13 mouse cellular contexts compared by ENCODE assay signal in the genomic region with DNA sequence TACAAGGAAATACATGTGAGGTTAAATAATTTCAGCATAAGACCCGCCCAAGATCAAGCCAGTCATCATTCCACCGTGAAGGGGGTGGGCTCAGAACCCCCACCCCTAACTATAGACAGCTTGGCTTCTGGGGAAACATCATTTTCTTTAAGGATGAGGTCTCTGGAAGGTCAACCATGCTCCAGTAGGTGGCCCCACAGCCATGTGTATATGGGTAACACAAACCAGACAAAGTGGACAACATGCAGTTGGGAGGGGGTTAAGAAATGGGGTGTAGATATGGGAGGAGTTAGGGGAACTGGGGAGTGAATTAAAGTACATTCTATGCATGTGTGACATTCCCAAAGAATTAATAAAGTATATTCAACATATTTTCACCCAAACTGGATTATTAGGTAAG.
DNase-seq lines count a peak whose midpoint lies in the region; ATAC-seq and TF ChIP-seq lines count a peak whose summit lies in the region.
"Had no signal": no experiment of that assay in that cellular context is flagged by ENCODE, and none has a peak within 500 bp of the region (broad histone marks: within the 10 kb centered on the region; RNA-seq: fewer than 3 reads in every experiment).

No protein-coding gene starts in this region.

- peak; percentile 34; the same call in 1 of the 2 replicates for TF ChIP-seq CTCF in kidney, adult 2 months (conservative IDR thresholded peaks at IDR 0.05; ENCODE audit: insufficient read depth, insufficient read length, low read depth, low read length)
- TF ChIP-seq CTCF in stomach, postnatal 0 days (IDR thresholded peaks at IDR 0.05; ENCODE audit: low read depth): peak; percentile 60

- no peak overlapping the region for H3K4me2 ChIP-seq in stomach, postnatal 0 days (replicated peaks; ENCODE audit: low read depth)
- H3K4me2 ChIP-seq in intestine, embryonic 15.5 days (replicated peaks): no peak overlapping the region

- H3K36me3 ChIP-seq in kidney, adult 2 months (ENCODE audit: control insufficient read depth, insufficient read depth, low read length): no peaks in the 10 kb centered on the region
- H3K36me3 ChIP-seq in stomach, postnatal 0 days (ENCODE audit: control insufficient read depth, insufficient read depth, low read length): no peaks in the 10 kb centered on the region
- no peaks in the 10 kb centered on the region for H3K36me3 ChIP-seq in intestine, embryonic 15.5 days

- TF ChIP-seq POLR2A in kidney, adult 2 months (IDR thresholded peaks at IDR 0.05; ENCODE audit: low read depth, low read length): no peak

- no peaks in the 10 kb centered on the region for H3K9me3 ChIP-seq in stomach, postnatal 0 days (ENCODE audit: control insufficient read depth, low read length)
- no peaks in the 10 kb centered on the region for H3K9me3 ChIP-seq in intestine, embryonic 15.5 days
- H3K9me3 ChIP-seq: megakaryocyte, embryonic 14.5 days had no signal

- no peaks in the 10 kb centered on the region for H3K27me3 ChIP-seq in kidney, adult 2 months (replicated peaks; ENCODE audit: control insufficient read depth, insufficient read depth, low read length)
- no peaks in the 10 kb centered on the region for H3K27me3 ChIP-seq in stomach, postnatal 0 days (ENCODE audit: control insufficient read depth, insufficient read depth, low read length)
- no peaks in the 10 kb centered on the region for H3K27me3 ChIP-seq in intestine, embryonic 15.5 days (replicated peaks)

- no peaks in the 10 kb centered on the region for H3K4me1 ChIP-seq in kidney, adult 2 months (ENCODE audit: control insufficient read depth, insufficient read depth, low read length)
- H3K4me1 ChIP-seq in stomach, postnatal 0 days (replicated peaks; ENCODE audit: control insufficient read depth, insufficient read depth): no peaks in the 10 kb centered on the region
- H3K4me1 ChIP-seq in intestine, embryonic 15.5 days (replicated peaks): no peaks in the 10 kb centered on the region
- H3K4me1 ChIP-seq: megakaryocyte, embryonic 14.5 days had no signal

- TF ChIP-seq EP300 in stomach, postnatal 0 days (optimal IDR thresholded peaks at IDR 0.05): no peak

- H3K4me3 ChIP-seq in kidney, adult 2 months (ENCODE audit: insufficient read depth, low read depth, low read length): no peak overlapping the region
- no peak overlapping the region for H3K4me3 ChIP-seq in stomach, postnatal 0 days (ENCODE audit: low read depth, low read length)
- no peak overlapping the region for H3K4me3 ChIP-seq in intestine, embryonic 15.5 days (replicated peaks)
- H3K4me3 ChIP-seq: megakaryocyte, embryonic 14.5 days; myocyte had no signal

- H3K27ac ChIP-seq in kidney, adult 2 months (ENCODE audit: insufficient read depth, low read depth, low read length): no peak overlapping the region
- H3K27ac ChIP-seq in stomach, postnatal 0 days (replicated peaks): no peak overlapping the region
- H3K27ac ChIP-seq in intestine, embryonic 15.5 days: no peak overlapping the region

- DNase-seq in embryo, embryonic 10 days (ENCODE audit: low spot score): peak; percentile 27
- no peak for DNase-seq in embryo, embryonic 9.5 days (ENCODE audit: extremely low spot score)
- peak; percentile 14 for DNase-seq in kidney, adult 2 months
- DNase-seq in kidney, adult 8-10 months: no peak
- DNase-seq in lung, postnatal 10 days: peak; percentile 16
- no peak for DNase-seq in lung, postnatal 14 days
- DNase-seq in stomach, postnatal 0 days (ENCODE audit: low spot score): no peak
- DNase-seq: adrenal gland, postnatal 14 days; liver had no signal

- WGBS in kidney, adult 2 months: 58% methylated on average over 2 of the region's 2 CpGs
- WGBS in stomach, postnatal 0 days: 59% methylated on average over 2 of the region's 2 CpGs
- WGBS in intestine, embryonic 15.5 days: 60% methylated on average over 2 of the region's 2 CpGs

- no peak for ATAC-seq in stomach, postnatal 0 days (ENCODE audit: low FRiP score, low TSS enrichment)
- no peak for ATAC-seq in intestine, embryonic 15.5 days
- ATAC-seq: hindbrain, embryonic 16.5 days had no signal

- H3K9ac ChIP-seq in stomach, postnatal 0 days (ENCODE audit: low read length): no peak overlapping the region
- no peak overlapping the region for H3K9ac ChIP-seq in intestine, embryonic 15.5 days

Comparison
In these comparisons a context has a peak if more than half of its experiments do, and no peak if none do; other contexts are left out.
1. DNase-seq: peak in embryo, embryonic 10 days (single experiment), kidney, adult 2 months (single experiment) and lung, postnatal 10 days (single experiment); none in embryo, embryonic 9.5 days (single experiment), kidney, adult 8-10 months (0 of 2), lung, postnatal 14 days (single experiment) and stomach, postnatal 0 days (single experiment).